Mouse (Mus musculus) lung, embryonic 15.5 days (tissue): Measurements from ENCODE around the gene Trak1. TPM values are rescaled to one million over a fixed set of nuclear protein-coding genes. Genes with fewer than 3 reads are reported as not detected.

Experiments used
- ATAC-seq: fragments of 200-750 bp; cut with Nextera tagmentation; 2 replicates; pipeline ENCODE4 v1.8.0; 2017; ENCODE audit warnings: moderate number of reproducible peaks, borderline replicate concordance; ENCODE audit not compliant: low FRiP score, low TSS enrichment; ENCODE audit errors: extremely low read depth
- H3K27ac ChIP-seq: fragments of 300-500 bp; sonication (generic); 2 replicates; pipeline ENCODE4 v1.5.1; 2015; ENCODE audit warnings: moderate library complexity, mild to moderate bottlenecking, inconsistent platforms
- H3K27me3 ChIP-seq: fragments of 300-500 bp; sonication (generic); 2 replicates; pipeline ENCODE4 v1.6.1; 2015; ENCODE audit warnings: inconsistent platforms
- H3K36me3 ChIP-seq: fragments of 300-500 bp; sonication (generic); 2 replicates; pipeline ENCODE4 v1.6.1; 2015; ENCODE audit warnings: inconsistent platforms
- H3K4me1 ChIP-seq: fragments of 300-500 bp; sonication (generic); 2 replicates; pipeline ENCODE4 v1.6.1; 2015; ENCODE audit warnings: inconsistent platforms
- H3K4me2 ChIP-seq: fragments of 300-500 bp; sonication (generic); 2 replicates; pipeline ENCODE4 v1.6.1; 2015; ENCODE audit warnings: inconsistent platforms, mild to moderate bottlenecking, moderate library complexity
- H3K4me3 ChIP-seq: fragments of 300-500 bp; sonication (generic); 2 replicates; pipeline ENCODE4 v1.5.1; 2015; ENCODE audit warnings: mild to moderate bottlenecking, inconsistent platforms
- H3K9ac ChIP-seq: fragments of 300-500 bp; sonication (generic); 2 replicates; pipeline ENCODE4 v1.6.1; 2015; ENCODE audit warnings: inconsistent platforms
- H3K9me3 ChIP-seq: fragments of 300-500 bp; sonication (generic); 2 replicates; pipeline ENCODE4 v1.6.1; 2016; ENCODE audit warnings: inconsistent platforms
- WGBS: fragments of 180-500 bp; shearing (Covaris S2); methylation state at CpG from one replicate; pipeline ENCODE4 v1.1.7; 2015; 5-methylcytosine and 5-hydroxymethylcytosine counted together
- polyA plus RNA-seq: library from polyadenylated mRNA; unstranded; fragments of >200 nt; fragmentation: Nextera tagmentation; extraction: Ambion mirVana; gene quantifications from 2 replicates; pipeline ENCODE4 v1.2.1, GENCODE M21; 2015

Trak1 gene
- polyA plus RNA-seq, 1 experiment from 2014 or later: 25.3 TPM

GRCm38 (mm10) chr9:121352726-121353125, 55.4 kb downstream of the Trak1 start:
- Histone ChIP-seq H3K27me3 (no peaks in the 10 kb centered on the region), H3K4me2 (no peak overlapping the region), H3K4me3 (no peak overlapping the region), H3K27ac (no peak overlapping the region), H3K36me3 (no peaks in the 10 kb centered on the region), H3K9me3 (no peaks in the 10 kb centered on the region), H3K9ac (no peak overlapping the region), H3K4me1 (peaks cover 70% of the 10 kb centered on the region)
- no peak for ATAC-seq
- WGBS: 87% methylated on average over 9 of the region's 9 CpGs

- no peak for ATAC-seq
- Histone ChIP-seq H3K27me3 (no peaks in the 10 kb centered on the region), H3K27ac (peak overlapping the region; percentile 41), H3K4me2 (no peak overlapping the region), H3K9ac (no peak overlapping the region), H3K9me3 (no peaks in the 10 kb centered on the region), H3K4me3 (no peak overlapping the region), H3K36me3 (no peaks in the 10 kb centered on the region), H3K4me1 (peaks cover 65% of the 10 kb centered on the region)
- WGBS: 75% methylated on average over 4 of the region's 4 CpGs
Observed at GRCm38 (mm10) chr9:121354792-121355390, 57.6 kb downstream of the Trak1 start.

DNA sequence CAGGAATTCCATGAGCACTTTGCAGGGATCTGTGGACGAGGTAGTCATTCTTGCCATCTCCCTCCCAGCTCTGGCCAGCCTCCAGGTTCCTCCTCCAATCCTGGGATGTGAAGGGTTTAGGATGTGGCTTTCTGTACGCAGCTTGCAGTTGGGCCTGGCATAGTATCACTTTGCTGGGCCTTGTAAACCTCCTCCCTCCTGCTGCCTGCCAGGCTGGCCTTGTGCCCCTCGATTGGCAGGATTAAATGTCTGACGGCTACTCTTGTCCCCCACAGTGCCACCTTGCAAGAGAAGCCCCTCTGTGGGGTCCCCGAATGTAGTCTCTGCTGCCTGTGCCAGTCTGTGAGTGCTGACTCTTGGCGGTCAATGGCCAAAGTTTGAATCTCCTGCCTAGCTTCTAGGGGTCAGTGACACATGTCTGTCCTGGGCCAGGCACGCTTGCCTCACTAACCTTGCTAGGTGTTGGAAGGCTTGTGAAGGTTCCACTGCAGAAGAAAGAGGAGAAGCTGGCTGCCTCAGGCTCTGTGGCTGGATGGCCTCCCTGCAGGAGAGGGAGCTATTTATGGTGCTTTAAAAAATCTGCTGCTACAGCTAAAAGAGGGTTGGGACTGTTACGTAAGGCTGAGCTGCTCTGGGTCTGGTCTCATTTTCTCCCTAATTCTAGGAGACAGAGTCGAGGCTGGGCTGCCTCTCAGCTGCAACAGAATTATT, 58.3 kb downstream of the Trak1 start:
- no peaks in the 10 kb centered on the region for H3K9me3 ChIP-seq
- no peak overlapping the region for H3K4me3 ChIP-seq
- H3K27ac ChIP-seq: peak overlapping the region; percentile 41
- WGBS: 60% methylated on average over 9 of the region's 9 CpGs
- H3K36me3 ChIP-seq: no peaks in the 10 kb centered on the region
- peaks cover 69% of the 10 kb centered on the region for H3K4me1 ChIP-seq
- H3K27me3 ChIP-seq: no peaks in the 10 kb centered on the region
- H3K9ac ChIP-seq: no peak overlapping the region
- no peak for ATAC-seq
- H3K4me2 ChIP-seq: no peak overlapping the region

GRCm38 (mm10) chr9:121357102-121357501, 59.8 kb downstream of the Trak1 start:
- no peaks in the 10 kb centered on the region for H3K27me3 ChIP-seq
- H3K36me3 ChIP-seq: no peaks in the 10 kb centered on the region
- H3K4me2 ChIP-seq: no peak overlapping the region
- H3K27ac ChIP-seq: no peak overlapping the region
- no peaks in the 10 kb centered on the region for H3K9me3 ChIP-seq
- H3K4me1 ChIP-seq: peaks cover 62% of the 10 kb centered on the region
- no peak overlapping the region for H3K4me3 ChIP-seq
- H3K9ac ChIP-seq: no peak overlapping the region
- WGBS: 77% methylated on average over 5 of the region's 5 CpGs
- ATAC-seq: no peak

DNA sequence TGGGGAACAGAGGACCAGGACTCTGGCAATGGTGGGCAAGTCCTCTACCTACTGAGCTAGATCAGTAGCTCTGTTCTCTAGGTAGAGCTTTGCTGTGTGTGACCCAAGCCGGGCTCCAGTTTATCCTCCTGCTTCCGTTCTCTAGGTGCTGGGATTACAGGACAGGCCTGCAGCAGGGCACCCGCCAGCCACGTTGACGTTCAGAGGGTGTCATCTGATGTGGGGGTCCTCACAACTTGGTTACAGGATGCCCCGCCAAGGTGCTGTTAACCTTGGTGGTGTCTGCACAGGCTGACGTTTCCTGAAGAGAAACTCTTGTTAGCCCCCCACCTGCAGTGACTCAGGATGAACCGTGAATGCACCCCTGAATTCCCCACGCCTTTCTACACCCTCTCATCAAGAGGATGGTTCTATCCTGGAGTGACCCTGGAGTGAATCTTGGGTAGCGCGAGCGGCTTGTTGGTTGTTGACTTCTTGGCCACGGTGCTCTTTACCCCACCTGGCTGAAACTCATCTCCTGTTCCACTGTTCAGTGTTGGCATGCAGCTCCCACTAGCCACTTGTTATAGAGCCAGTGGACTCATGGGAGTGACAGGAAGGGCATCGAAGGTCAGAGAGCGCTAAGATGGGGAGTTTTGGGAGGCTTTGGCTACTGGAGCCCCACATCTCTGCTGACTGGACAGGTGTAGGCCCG, 60.4 kb downstream of the Trak1 start:
- H3K9ac ChIP-seq: no peak overlapping the region

GRCm38 (mm10) chr9:121358418-121358817, 61.1 kb downstream of the Trak1 start:
- no peaks in the 10 kb centered on the region for H3K9me3 ChIP-seq
- no peaks in the 10 kb centered on the region for H3K36me3 ChIP-seq
- H3K9ac ChIP-seq: no peak overlapping the region
- no peak overlapping the region for H3K4me3 ChIP-seq
- ATAC-seq: no peak
- 54% methylated on average over 8 of the region's 8 CpGs for WGBS
- no peak overlapping the region for H3K27ac ChIP-seq
- peaks cover 51% of the 10 kb centered on the region for H3K4me1 ChIP-seq
- H3K4me2 ChIP-seq: no peak overlapping the region
- no peaks in the 10 kb centered on the region for H3K27me3 ChIP-seq

More for the DNA sequence above, 60.4 kb downstream of the Trak1 start:
- Histone ChIP-seq H3K27ac (no peak overlapping the region), H3K9me3 (no peaks in the 10 kb centered on the region), H3K27me3 (no peaks in the 10 kb centered on the region), H3K36me3 (no peaks in the 10 kb centered on the region), H3K4me1 (peaks cover 56% of the 10 kb centered on the region), H3K4me2 (no peak overlapping the region), H3K4me3 (no peak overlapping the region)
- ATAC-seq: no peak
- WGBS: 82% methylated on average over 16 of the region's 16 CpGs

GRCm38 (mm10) chr9:121359266-121359972, 62.1 kb downstream of the Trak1 start:
- Histone ChIP-seq H3K4me1 (peaks cover 49% of the 10 kb centered on the region), H3K9ac (no peak overlapping the region; the same call in 1 of the 2 replicates), H3K27me3 (no peaks in the 10 kb centered on the region), H3K27ac (no peak overlapping the region), H3K4me2 (no peak overlapping the region), H3K9me3 (no peaks in the 10 kb centered on the region), H3K4me3 (no peak overlapping the region), H3K36me3 (peaks cover 5% of the 10 kb centered on the region; the same call in 1 of the 2 replicates)
- ATAC-seq: no peak
- 55% methylated on average over 3 of the region's 3 CpGs for WGBS

DNA sequence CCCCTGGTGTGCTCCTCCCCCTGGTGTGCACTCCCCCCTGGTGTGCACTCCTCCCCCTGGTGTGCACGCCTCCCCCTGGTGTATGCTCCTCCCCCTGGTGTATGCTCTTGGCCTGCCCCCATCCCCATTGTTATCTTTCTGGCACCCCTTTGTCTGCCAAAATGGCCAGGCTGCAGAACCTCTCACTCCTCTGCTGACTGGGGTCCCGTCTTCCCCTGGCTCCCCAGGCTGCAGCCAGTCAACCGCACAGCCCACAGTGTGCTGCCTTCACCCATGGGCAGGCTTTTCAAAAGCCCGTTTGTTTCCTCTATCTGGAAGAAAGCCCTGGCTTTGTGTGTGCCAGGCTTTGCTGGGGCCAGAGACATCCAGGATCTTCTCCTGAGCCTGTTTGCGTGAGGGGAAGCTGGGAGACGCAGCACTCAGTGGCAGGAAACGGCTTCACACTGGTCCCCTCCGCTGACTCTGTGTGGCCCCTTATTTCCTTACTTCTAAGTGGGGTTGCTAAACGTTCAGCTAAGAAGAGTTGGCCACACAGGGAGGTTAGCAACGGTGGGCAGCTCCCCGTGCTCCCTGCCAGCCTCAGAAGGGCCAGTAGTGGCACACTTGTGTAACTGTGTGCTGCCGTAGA, 63.1 kb downstream of the Trak1 start:
- Histone ChIP-seq H3K27ac (peak overlapping the region; percentile 88), H3K4me2 (peak overlapping the region; percentile 37), H3K4me3 (no peak overlapping the region), H3K9me3 (no peaks in the 10 kb centered on the region), H3K36me3 (peaks cover 9% of the 10 kb centered on the region; the same call in 1 of the 2 replicates), H3K9ac (peak overlapping the region; percentile 32; the same call in 1 of the 2 replicates), H3K27me3 (no peaks in the 10 kb centered on the region), H3K4me1 (peaks cover 39% of the 10 kb centered on the region)
- 11% methylated on average over 11 of the region's 12 CpGs for WGBS
- peak; percentile 74; the same call in 1 of the 2 replicates for ATAC-seq

GRCm38 (mm10) chr9:121361010-121361409, 63.7 kb downstream of the Trak1 start:
- Histone ChIP-seq H3K4me2 (peak overlapping the region; percentile 37), H3K36me3 (peaks cover 10% of the 10 kb centered on the region; the same call in 1 of the 2 replicates), H3K9ac (0 out of 2 replicates have a peak overlapping the region, but pooled peaks have one; percentile 32), H3K4me1 (peaks cover 34% of the 10 kb centered on the region), H3K27me3 (no peaks in the 10 kb centered on the region), H3K9me3 (no peaks in the 10 kb centered on the region), H3K4me3 (no peak overlapping the region), H3K27ac (peak overlapping the region; percentile 88)
- WGBS: 39% methylated on average over 9 of the region's 9 CpGs
- ATAC-seq: no peak

DNA sequence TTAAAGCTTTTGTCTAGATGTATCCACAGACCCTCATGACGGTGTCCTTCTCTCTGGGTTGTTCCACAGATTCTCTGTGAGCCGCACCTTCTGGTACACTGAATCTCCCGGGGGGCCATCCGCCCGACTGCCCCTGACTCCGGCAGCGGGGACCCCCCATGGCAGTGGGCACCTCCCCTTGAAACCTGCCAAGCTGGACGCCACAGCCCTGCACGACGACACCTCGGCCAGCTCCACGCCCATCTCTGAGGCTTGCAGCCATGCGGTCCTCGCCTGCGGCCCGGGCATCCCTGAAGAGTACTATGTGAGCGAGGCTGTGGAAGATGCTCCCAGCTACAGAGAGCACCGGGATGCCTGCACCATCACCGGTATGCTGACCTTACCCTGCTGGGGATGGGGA, 66.6 kb downstream of the Trak1 start:
- no peak for ATAC-seq
- Histone ChIP-seq H3K27ac (no peak overlapping the region), H3K4me1 (peaks cover 24% of the 10 kb centered on the region), H3K9ac (no peak overlapping the region), H3K4me2 (no peak overlapping the region), H3K27me3 (no peaks in the 10 kb centered on the region), H3K4me3 (no peak overlapping the region), H3K36me3 (peaks cover 10% of the 10 kb centered on the region; the same call in 1 of the 2 replicates), H3K9me3 (no peaks in the 10 kb centered on the region)
- 80% methylated on average over 19 of the region's 19 CpGs for WGBS

GRCm38 (mm10) chr9:121366135-121366863, 69.0 kb downstream of the Trak1 start:
- Histone ChIP-seq H3K36me3 (peaks cover 10% of the 10 kb centered on the region; the same call in 1 of the 2 replicates), H3K4me1 (peaks cover 17% of the 10 kb centered on the region), H3K27ac (no peak overlapping the region), H3K4me3 (no peak overlapping the region), H3K9ac (no peak overlapping the region), H3K4me2 (no peak overlapping the region), H3K27me3 (no peaks in the 10 kb centered on the region), H3K9me3 (no peaks in the 10 kb centered on the region)
- 68% methylated on average over 18 of the region's 18 CpGs for WGBS
- ATAC-seq: no peak
